Mouse (Mus musculus) thymus, adult 2 months (tissue): ENCODE data around the gene Mdga1.

Experiments used
- CTCF ChIP-seq: fragments of 200-500 bp; IDR thresholded peaks from 2 replicates; pipeline ENCODE4 v1.5.1; 2012; ENCODE audit warnings: mild to moderate bottlenecking, control low read depth, low read length, moderate library complexity, borderline replicate concordance; ENCODE audit not compliant: control insufficient read depth, poor library complexity, insufficient read depth; ENCODE audit errors: extremely low read depth
- POLR2A ChIP-seq: fragments of 200-500 bp; IDR thresholded peaks from 2 replicates; pipeline ENCODE4 v1.6.1; 2012; ENCODE audit warnings: mild to moderate bottlenecking, low read length, control low read depth, moderate library complexity; ENCODE audit not compliant: control insufficient read depth, poor library complexity, insufficient read depth; ENCODE audit errors: extremely low read depth

GRCm38 (mm10) chr17:29984931-29985330 lies 15.0 kb upstream of the Mdga1 start:
- TF ChIP-seq CTCF (no peak), POLR2A (no peak)
